Mouse (Mus musculus) 3134 (cell line): ENCODE data around the gene Uxs1.

Source experiments
- DNase-seq: peaks from one replicate; pipeline ENCODE4 v3.0.0-alpha.2; 2011; ENCODE audit warnings: low spot score; ENCODE audit not compliant: insufficient read length; ENCODE audit errors: extremely low read depth

Uxs1 gene

DNA sequence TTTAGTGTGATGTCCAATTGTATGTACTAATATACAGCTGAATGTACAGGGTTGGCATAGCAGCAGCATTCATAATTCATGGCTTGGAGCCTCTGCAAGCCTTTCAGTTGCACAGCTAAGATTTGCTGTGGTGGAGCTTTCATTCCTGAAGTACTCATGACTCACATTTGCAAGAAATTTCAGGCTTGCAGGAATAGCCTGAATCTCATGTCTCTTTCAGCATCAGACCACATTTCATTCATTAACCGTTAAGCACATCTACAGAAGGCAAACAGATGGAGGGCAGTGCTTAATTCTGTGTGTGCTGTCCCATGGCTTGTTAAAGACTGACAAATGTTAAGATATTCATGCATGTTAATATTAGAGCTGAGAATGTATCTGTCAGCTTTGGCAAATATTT lies 94.9 kb downstream of the Uxs1 start:
- DNase-seq: no peak

DNA sequence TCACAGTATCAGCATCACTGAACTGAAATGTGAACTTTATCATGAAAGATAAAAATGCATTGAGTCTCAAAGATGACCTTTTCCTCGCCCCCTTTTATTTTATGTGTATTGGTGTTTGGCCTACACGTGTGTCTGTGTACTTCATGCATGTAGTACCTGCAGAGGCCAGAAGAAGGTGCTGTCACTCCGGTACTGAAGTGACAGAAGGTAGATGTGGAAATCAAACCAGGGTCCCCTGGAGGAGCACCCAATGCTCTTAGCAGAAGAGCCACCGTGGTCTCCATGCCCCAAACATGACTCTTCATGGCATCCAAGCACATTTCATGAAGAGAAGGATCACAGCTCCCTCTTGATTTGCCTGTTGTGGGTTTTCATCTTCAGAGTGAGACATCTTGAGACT lies 95.5 kb downstream of the Uxs1 start:
- DNase-seq: no peak

DNA sequence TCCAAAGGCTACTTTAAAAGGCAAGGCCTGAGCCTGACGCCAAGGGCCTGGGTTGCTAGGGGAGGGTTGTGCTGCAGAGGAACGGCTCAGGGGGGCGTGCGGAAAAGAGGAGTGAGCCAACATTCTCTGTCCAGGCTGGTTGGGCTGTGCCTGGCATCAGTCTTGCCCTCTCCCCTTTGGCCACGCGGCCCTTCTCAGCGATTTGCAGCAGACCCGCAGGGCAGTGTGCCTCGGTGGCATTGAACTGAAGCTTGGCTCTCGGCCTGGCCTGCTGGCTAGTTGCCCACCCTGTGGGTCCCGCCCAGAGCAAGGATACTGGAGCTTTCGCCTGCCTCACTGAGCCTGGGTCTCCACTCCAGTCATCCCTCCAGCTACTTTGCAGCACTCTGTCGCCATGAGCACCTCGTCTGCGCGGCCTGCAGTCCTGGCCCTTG lies 97.1 kb downstream of the Uxs1 start, which contains the start of gene 1500015O10Rik:
TSS of gene 1500015O10Rik (plus strand) at position 112 of the 434 bp plus-strand sequence.
- peak; percentile 11 for DNase-seq

DNA sequence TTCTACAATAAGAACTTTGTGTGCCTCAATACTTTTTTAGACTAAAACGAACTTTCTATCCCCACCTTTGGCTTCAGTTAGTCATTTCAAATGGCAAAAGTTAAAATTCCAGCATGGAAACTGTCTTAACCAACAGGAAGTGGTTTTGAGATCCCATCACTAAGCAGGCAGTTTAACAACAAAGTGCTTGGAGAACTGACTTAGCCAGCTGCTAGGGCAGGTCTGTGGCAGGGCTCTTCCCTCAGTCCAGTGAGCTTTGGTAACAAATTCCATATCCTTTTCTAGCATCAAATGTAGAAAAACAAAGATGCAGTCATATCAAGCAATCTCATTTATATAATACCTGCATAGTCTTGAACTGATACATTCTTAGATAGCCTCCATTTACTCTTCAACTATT lies 105.1 kb downstream of the Uxs1 start:
- DNase-seq: peak; percentile 15

DNA sequence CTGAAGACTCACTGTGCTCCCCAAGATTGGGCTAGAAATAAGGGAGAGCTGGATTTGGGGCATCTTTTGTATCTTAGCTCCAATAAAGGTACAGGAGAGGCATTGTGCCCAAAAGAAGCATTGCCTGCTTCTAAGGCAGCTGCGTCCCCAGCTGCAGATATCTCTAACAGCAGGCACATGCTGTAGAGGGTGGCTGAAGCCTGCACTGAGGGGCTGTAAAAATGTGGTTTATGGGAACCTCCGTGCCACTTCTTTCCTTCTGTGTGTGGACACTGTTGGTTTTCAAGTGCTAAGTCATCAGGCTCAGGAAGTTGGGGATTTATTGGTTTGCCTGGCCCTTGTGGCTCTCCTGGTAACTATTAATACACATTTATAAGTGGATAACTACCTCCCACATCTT lies 108.8 kb downstream of the Uxs1 start:
- DNase-seq: no peak

DNA sequence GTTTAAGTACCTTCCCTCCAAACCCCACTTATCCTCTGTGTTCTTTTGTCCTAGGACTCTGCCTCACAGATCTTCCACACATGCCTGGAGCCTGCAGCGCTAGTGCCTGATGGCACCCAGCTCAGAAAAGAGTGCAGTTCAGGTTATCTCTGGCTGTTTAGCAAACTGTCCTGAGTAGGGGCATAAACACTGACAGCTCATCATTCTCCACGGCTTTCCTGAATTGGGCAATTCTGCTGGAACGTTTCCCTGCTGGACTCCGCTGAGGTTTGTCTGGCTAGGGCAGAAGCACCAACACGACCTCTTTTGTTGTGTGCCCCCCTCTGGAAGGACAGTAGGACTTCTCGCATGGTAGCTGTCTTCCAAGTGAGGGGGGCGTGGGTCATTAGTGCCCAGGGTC lies 109.6 kb downstream of the Uxs1 start:
- no peak for DNase-seq

DNA sequence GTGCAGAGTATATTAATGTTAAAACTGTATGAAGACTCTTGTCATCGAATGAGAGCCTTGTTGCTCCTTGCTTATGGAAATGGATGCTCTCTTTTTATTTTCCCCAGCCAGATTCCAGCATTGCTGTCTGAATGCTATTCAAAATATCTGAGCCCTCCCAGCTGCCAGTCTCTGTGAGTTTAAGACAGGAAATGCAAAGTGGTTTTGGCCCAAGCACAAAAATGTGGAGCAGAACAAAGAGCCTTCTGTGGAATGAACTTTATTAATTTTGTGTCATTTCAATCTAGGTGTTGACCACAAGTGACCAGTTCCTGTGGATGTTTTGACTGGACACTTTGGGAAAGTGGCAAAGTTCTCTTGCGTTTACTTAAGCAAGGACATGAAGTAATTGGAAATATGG lies 112.8 kb downstream of the Uxs1 start:
- DNase-seq: peak; percentile 77

DNA sequence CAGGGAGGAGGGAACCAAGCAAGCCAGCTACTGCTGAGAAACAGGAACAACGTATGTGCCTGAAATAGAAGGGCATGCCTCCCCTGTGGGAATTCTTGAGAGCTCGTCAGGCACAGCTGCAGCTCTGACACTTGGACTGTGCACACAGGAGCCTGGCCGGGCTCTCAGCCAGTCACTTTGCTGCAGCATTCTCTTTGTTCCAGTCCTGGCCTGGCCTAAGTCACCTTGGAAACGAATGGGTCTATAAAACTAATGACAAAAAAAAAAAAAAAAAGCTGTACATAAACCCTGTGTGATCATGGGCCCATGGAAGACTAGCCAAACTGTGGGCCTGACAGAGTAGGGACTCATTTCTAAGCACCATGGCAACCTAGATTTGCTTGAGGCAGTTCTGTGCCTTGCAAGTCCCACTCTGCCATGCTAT lies 129.0 kb downstream of the Uxs1 start:
- DNase-seq: peak; percentile 68
